Mouse (Mus musculus): ENCODE data around the gene Pde9a. TPM values are rescaled to one million over a fixed set of nuclear protein-coding genes. Genes with fewer than 3 reads are reported as not detected.

Gene Pde9a
- polyA plus RNA-seq, 1 experiment: not detected

DNA sequence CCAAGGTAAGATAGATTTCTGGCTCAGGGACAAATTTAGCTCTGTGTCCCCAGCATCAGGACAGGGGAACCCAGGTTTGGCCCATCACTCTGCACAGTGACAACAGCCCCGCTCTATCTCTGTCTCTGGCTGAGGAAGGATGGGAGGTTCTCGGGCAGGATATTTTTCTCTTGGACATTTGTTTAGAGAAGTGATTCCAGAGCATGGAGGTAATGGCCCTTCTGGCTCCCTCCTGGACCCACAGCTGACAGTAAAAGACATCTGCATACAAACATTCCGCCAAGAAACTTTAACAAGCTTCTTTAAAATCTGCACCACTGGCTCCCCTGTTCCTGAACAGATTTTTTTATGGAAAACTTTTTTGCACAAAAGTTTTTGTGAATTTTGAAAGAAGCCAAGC, 67.5 kb downstream of the Pde9a start:
- H3K4me3 ChIP-seq (ENCODE audit: insufficient read depth, low read length): no peak overlapping the region
- TF ChIP-seq POLR2A (IDR thresholded peaks at IDR 0.05; ENCODE audit: borderline replicate concordance, low read depth, low read length) (no peak), CTCF (IDR thresholded peaks at IDR 0.05; ENCODE audit: low read depth, low read length) (no peak)
- no peak overlapping the region for H3K27ac ChIP-seq (ENCODE audit: insufficient read depth, low read depth, low read length)
- no peaks in the 10 kb centered on the region for H3K4me1 ChIP-seq (ENCODE audit: control insufficient read depth, insufficient read depth, low read length)

DNA sequence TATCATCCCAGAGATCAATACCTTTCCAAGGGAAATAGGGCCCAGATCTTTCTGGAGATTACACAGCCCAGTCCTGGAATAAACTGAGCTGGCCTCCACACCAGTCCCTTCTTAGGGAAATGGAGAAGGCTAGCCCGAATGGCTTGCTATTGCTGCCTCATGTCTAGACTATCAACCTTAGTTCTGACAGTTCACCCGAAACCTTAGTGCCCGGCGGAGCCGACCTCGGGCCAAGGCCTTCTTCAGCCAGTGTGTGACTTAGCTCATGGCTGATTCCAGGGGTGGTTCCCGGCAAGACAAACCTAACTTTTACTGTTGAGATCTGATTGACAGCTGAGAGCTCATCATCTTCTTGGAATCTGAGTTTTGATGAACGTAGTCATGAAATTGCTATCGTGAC, 68.0 kb downstream of the Pde9a start:
- no peak overlapping the region for H3K27ac ChIP-seq (ENCODE audit: insufficient read depth, low read depth, low read length)

DNA sequence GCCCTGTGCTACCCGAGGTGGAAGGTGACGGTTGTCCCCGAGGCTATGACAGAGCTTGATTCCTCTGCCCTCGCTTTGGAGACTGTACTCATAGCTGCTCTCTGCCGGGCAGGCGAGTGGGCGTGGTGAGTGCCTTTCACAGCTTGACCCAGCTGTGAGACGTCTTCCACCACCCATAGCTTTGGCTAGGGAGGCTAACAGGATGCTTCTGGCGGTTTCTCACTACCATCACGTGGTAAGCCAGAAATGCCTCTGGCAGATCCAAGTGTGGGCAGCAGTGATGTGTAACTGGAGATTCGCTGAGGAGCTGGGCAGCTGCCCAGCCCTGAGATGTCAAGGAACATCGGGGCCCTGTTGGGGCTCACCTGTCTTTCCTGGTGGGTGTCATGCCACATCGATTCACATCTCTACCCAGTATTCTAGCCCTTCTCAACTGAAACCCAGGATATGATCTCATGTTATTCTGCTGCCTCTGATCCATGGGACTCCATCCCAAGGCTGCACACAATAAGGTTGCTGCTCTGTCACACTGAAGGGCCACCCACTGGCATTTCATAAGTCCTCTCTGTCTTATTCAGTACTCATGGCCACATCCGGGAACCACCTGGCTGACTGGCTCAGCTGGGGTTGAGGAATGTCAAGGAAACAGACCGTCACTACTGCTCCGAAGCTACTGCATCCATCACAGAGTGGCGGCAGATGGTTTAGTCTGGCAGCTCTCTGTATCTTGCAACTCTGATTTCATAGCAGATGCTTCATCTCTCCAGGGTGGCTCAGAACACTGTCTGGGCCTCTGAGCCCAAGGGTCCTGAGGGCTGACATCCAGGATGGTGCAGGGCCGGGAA, 70.9 kb downstream of the Pde9a start:
- no peaks in the 10 kb centered on the region for H3K4me1 ChIP-seq (ENCODE audit: control insufficient read depth, insufficient read depth, low read length)

More for the DNA sequence above, 68.0 kb downstream of the Pde9a start:
- no peak for TF ChIP-seq POLR2A (IDR thresholded peaks at IDR 0.05; ENCODE audit: borderline replicate concordance, low read depth, low read length)
- TF ChIP-seq CTCF (IDR thresholded peaks at IDR 0.05; ENCODE audit: low read depth, low read length): no peak
- Histone ChIP-seq H3K4me1 (ENCODE audit: control insufficient read depth, insufficient read depth, low read length) (no peaks in the 10 kb centered on the region), H3K4me3 (ENCODE audit: insufficient read depth, low read length) (no peak overlapping the region)

DNA sequence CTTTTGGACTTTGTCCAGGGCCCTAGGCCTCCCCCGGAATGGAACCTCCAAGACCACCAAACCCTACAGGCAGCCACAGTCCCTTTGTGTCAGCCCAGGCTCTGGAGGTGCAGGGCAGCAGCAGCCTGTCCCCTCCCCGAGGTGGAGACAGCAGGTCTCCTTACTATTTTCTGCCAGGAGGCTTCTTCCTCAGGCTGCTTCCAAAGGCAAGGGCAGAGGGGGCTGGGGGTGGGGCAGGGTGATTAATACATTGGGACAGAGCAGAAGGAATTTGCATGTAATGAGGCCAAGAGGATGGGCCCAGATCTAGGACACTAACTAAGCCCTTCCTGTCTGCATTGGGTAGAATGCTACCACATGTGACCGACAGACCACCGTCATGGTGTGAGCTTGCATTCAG, 74.4 kb downstream of the Pde9a start:
- Histone ChIP-seq H3K27ac (ENCODE audit: insufficient read depth, low read depth, low read length) (no peak overlapping the region), H3K4me1 (ENCODE audit: control insufficient read depth, insufficient read depth, low read length) (no peaks in the 10 kb centered on the region), H3K4me3 (ENCODE audit: insufficient read depth, low read length) (no peak overlapping the region)
- TF ChIP-seq CTCF (IDR thresholded peaks at IDR 0.05; ENCODE audit: low read depth, low read length): no peak
- TF ChIP-seq POLR2A (IDR thresholded peaks at IDR 0.05; ENCODE audit: borderline replicate concordance, low read depth, low read length): no peak

More for the DNA sequence above, 70.9 kb downstream of the Pde9a start:
- H3K27ac ChIP-seq (ENCODE audit: insufficient read depth, low read depth, low read length): no peak overlapping the region
- no peak for TF ChIP-seq CTCF (IDR thresholded peaks at IDR 0.05; ENCODE audit: low read depth, low read length)
- TF ChIP-seq POLR2A (IDR thresholded peaks at IDR 0.05; ENCODE audit: borderline replicate concordance, low read depth, low read length): no peak
- H3K4me3 ChIP-seq (ENCODE audit: insufficient read depth, low read length): no peak overlapping the region

DNA sequence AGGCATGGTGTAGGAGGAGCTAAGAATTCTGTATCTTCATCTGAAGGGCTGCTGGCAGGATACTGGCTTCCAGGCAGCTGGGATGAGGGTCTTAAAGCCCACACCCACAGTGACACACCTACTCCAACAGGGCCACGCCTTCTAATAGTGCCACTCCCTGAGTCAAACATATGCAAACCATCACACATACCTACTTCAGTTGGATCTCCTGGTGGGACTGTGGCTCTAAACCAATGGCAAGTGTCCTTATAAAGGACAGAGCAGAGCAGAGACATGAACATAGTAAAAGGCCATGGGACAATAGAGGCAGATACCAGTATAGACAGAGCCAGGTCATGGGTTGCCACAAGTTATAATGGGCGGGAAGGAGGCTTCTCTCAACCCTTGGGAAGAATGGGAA, 76.5 kb downstream of the Pde9a start:
- Histone ChIP-seq H3K4me3 (ENCODE audit: insufficient read depth, low read length) (no peak overlapping the region), H3K27ac (ENCODE audit: insufficient read depth, low read depth, low read length) (no peak overlapping the region), H3K4me1 (ENCODE audit: control insufficient read depth, insufficient read depth, low read length) (no peaks in the 10 kb centered on the region)
- TF ChIP-seq CTCF (IDR thresholded peaks at IDR 0.05; ENCODE audit: low read depth, low read length) (no peak), POLR2A (IDR thresholded peaks at IDR 0.05; ENCODE audit: borderline replicate concordance, low read depth, low read length) (no peak)

DNA sequence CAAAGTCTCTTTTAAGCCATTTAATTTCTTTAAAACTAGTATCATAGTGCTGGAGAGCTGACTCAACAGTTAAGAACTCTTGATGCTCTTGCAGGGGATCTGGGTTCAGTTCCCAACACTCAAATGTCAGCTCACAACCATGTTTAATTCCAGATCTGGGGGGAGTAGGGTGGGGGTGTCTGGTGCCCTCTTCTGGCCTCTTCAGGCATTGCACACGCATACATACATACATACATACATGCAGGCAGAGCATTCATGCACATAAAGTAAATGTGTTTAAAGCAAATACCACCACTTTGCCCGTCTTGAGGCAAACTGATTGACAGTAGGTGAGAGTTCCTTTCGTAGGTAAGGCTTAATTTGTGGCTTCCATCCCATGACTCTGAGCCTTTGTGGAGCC, 80.8 kb downstream of the Pde9a start:
- no peak for TF ChIP-seq POLR2A (IDR thresholded peaks at IDR 0.05; ENCODE audit: borderline replicate concordance, low read depth, low read length)
- 0 out of 2 replicates have a peak, but pooled peaks have one; percentile 15 for TF ChIP-seq CTCF (IDR thresholded peaks at IDR 0.05; ENCODE audit: low read depth, low read length)
- Histone ChIP-seq H3K4me3 (ENCODE audit: insufficient read depth, low read length) (no peak overlapping the region), H3K4me1 (ENCODE audit: control insufficient read depth, insufficient read depth, low read length) (no peaks in the 10 kb centered on the region), H3K27ac (ENCODE audit: insufficient read depth, low read depth, low read length) (no peak overlapping the region)

DNA sequence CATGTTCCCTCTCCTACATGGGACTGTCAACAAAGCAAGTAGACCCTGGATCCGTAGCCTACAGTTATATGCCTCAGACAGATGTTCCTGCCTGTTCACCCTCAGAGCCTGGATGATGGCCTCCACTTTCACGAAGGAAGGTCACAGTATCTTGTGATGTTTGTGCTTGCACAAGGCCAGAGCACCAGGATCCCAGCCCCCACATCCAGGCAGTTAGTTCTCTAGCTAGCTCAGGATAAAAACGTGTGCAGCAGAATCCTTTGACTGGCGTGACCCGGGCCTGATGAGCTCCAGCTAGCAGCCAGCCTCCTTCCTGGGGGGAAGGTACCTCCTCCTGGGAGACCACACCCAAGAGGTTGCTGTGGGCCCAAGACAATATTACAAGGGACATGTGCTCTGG, 82.5 kb downstream of the Pde9a start:
- TF ChIP-seq CTCF (IDR thresholded peaks at IDR 0.05; ENCODE audit: low read depth, low read length) (no peak), POLR2A (IDR thresholded peaks at IDR 0.05; ENCODE audit: borderline replicate concordance, low read depth, low read length) (no peak)
- no peak overlapping the region for H3K4me3 ChIP-seq (ENCODE audit: insufficient read depth, low read length)
- no peak overlapping the region for H3K27ac ChIP-seq (ENCODE audit: insufficient read depth, low read depth, low read length)
- no peaks in the 10 kb centered on the region for H3K4me1 ChIP-seq (ENCODE audit: control insufficient read depth, insufficient read depth, low read length)

DNA sequence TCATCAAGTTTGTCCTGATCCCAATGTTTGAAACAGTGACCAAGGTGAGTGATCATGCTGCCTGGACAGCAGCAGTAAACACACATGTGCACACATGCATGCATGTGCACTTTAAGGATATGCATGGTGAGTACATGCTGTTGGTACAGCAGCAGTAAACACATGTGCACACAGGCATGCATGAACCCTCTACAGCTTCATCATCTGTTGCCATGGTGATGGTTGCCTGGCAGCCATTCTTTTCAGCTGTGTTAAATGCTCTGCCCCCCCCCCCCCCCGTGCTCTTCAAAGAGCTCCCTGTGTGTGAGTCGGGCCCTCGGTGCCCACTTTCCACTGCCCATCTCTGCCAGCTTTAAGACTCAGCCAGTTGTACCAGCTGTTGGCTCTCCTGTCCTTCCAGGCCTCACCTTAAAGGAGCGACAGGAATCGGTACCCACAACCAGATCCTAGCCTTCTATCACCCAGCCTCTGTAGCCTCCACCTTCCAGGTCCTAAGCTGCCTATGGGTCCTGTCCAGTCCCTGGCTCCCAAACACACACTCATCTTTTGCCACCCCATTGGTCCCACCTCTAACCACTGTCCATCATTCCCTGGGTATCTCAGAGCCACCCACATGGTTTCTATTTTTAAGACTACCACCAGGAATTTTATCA, 84.9 kb downstream of the Pde9a start:
- Histone ChIP-seq H3K27ac (ENCODE audit: insufficient read depth, low read depth, low read length) (no peak overlapping the region), H3K4me3 (ENCODE audit: insufficient read depth, low read length) (no peak overlapping the region), H3K4me1 (ENCODE audit: control insufficient read depth, insufficient read depth, low read length) (no peaks in the 10 kb centered on the region)
- TF ChIP-seq CTCF (IDR thresholded peaks at IDR 0.05; ENCODE audit: low read depth, low read length): no peak
- TF ChIP-seq POLR2A (IDR thresholded peaks at IDR 0.05; ENCODE audit: borderline replicate concordance, low read depth, low read length): no peak

DNA sequence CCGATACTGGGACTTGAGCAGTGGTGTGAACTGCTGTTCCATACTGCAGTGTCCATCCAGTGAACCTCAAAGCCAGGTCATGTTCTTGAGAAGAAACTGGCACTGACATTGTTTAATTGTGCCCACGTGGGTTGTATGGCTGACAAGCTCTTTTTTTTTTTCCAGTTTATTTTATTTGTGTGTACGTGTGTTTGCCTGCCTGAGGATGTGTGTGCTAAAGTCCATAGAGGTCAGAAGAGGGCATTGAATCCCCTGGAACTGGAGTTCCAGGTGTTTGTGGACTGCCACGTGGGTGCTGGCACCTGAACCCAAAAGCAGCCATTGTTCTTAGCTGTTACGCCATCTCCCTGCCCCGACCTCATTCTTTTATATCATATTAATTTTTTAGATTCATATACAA, 88.4 kb downstream of the Pde9a start:
- H3K27ac ChIP-seq (ENCODE audit: insufficient read depth, low read depth, low read length): no peak overlapping the region
- TF ChIP-seq POLR2A (IDR thresholded peaks at IDR 0.05; ENCODE audit: borderline replicate concordance, low read depth, low read length) (no peak), CTCF (IDR thresholded peaks at IDR 0.05; ENCODE audit: low read depth, low read length) (no peak)
- no peaks in the 10 kb centered on the region for H3K4me1 ChIP-seq (ENCODE audit: control insufficient read depth, insufficient read depth, low read length)
- H3K4me3 ChIP-seq (ENCODE audit: insufficient read depth, low read length): no peak overlapping the region

DNA sequence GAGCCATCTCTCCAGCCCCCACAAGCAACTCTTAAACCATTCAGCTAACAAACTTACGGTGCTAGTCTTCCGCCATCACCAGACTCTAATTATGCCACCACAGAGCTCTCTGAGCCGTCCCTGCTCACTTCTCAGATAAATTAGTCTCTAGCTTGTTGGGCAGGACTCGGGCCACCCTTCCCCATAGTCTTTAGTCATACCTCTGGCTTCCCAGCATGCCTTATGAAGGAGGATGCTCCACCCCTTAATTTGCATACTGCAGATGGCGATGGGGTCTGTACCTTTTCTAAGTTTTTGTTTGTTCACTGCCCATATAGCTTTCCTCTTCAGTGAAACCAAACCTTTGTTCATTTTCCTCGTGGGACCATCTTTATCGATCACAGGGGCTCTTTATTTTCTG, 92.6 kb downstream of the Pde9a start:
- H3K4me1 ChIP-seq (ENCODE audit: control insufficient read depth, insufficient read depth, low read length): no peaks in the 10 kb centered on the region
- TF ChIP-seq POLR2A (IDR thresholded peaks at IDR 0.05; ENCODE audit: borderline replicate concordance, low read depth, low read length): no peak
- no peak for TF ChIP-seq CTCF (IDR thresholded peaks at IDR 0.05; ENCODE audit: low read depth, low read length)
- H3K27ac ChIP-seq (ENCODE audit: insufficient read depth, low read depth, low read length): no peak overlapping the region

More for the DNA sequence above, 92.6 kb downstream of the Pde9a start:
- H3K4me3 ChIP-seq (ENCODE audit: insufficient read depth, low read length): no peak overlapping the region

Data from bone marrow macrophage, adult 2 months (primary cell).